Mouse (Mus musculus): ENCODE measurements at regions not wholly inside any gene's neighbourhood (a gene's known extent, or its start where the extent isn't known, plus 50 kb on each side); places are given as distances from the start of the nearest gene placed in this dataset.

DNA sequence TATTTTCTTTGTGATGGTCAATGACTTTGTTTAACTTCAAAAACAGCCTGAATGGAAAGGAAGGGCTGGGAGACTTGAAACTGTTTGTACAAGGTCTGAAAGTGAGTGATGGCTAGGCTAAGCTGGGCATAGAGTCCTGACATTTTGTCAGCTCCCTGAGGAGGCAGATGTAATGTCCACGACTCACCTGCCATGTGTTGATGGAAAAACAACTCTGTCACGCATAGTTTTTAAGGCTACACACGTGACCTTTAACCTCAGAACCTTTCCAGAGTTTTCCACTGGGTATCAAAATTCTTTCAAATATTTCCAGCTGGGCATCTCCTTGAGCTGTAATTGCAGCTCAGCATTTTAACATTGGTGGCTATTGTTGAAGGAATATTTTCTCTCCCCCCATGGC is 190.2 kb upstream of the Lrig1 start:
- no peak for ATAC-seq

DNA sequence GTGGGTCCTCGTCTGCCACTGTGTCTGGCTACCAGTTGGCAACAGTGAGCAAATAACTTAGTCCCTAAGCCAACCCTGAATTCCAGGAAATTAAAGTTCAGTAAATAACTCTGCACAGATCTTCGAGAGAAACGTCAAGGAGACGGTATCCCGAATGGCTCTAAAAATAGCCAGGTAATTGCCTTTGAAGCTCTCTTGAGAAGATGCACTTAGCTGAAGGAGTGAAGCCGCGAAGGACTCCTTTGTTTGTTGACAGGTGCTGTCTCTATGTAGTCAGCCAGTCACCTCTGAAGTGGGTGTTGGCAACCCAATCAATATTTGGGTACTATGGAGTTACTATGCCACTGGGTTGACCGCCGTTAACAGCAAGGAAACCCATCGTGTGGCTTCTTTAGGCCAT is 189.3 kb upstream of the Lrig1 start:
- ATAC-seq, result no peak

DNA sequence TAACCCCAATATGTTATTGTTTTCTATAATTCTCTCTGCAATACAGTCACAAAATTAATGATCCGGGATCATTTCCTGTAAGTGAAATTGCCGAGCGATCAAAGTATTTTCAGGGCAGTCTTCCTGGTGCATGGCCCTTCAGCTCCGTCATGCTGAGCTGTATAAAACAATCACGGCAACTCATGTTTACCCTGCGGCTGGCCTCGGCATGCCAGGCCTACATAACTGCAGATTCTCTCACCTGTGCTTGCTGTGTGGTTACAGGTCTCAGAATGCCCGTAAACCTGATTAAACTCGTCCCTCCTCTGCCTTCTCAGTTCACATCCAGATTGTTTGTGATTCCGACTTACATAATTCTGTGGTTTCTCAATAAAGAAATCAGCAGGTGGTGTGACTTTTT is 181.2 kb upstream of the Lrig1 start:
- no peak for ATAC-seq

- no peak for ATAC-seq
These were observed 175.9 kb upstream of the Lrig1 start for GRCm38 (mm10) chr6:94875841-94876240.

DNA sequence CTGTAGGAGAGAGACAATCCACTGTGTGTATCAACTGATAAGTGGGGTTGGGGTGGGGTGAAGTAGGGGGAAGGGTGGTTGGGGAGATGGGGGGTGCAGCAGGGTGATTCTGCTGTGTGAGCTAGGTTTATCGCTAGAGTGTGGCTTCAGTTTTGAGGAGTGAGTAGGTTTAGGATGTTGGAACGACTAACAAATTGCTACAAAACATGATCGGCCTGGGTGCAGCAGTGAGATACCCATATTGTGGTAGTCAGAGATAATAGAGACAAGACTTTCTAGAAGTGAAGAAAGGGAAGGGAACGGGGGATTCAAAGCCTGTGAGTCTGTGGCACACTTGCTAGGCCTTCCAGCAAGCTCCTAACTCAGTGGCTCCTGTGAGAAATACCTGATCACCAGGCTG is 175.1 kb upstream of the Lrig1 start:
- no peak for ATAC-seq

DNA sequence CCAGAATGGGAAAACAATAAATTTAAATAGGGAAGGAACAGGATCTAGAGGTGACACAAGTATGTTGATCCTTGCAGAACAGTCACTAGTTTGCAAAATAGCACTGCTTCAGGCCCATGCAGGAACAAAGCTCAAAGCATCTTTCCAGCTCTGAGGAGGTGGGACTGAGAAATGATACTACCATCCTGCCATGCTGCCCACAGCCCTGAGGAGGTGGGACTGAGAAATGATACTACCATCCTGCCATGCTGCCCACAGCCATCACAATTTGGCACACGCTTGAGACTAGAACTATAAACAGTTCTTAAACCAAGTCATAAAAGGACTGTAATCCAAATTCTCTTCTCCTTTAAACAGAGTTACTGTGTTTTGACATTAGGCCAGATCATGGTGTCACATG is 174.5 kb upstream of the Lrig1 start:
- ATAC-seq, result no peak

DNA sequence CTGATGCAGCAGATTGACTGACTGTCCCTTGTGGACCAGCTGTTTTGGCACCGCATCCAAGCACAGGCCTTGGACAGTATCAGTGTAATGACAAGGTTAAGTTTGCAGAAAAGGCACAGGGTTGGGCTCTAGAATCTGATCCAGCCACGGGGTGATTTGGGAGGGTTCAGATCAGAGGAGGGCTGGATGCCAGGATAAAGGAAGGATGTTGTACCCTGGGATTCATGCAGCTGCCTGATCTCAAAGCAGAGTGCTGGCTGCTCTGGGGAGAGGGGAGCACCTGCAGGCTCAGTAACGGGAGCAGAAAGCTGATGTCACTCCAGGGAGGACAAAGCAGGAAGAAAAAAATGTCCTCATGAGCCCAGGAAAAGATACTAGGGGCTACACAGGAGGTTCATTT is 168.0 kb upstream of the Lrig1 start:
- no peak for ATAC-seq

DNA sequence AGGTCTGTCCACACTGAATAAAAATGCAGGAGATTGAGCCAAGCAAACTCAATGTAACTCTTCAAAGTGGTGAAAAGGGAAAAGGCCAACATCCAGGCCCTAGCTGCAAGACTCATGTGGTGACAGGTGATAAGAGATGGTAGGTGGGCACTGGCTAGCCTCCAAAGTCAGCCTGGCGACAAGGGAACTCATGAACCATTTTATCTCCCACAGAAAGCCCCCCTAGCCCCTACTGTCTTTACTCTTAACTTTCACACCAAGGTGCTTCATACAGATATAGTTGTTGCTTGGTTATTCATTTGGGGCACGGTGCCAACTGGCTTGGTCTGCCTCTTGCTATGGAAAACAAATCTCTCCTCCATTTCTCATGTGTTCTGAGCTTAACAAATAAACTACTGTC is 165.5 kb upstream of the Lrig1 start:
- no peak for ATAC-seq

- ATAC-seq, result no peak
These were observed 158.2 kb upstream of the Lrig1 start for GRCm38 (mm10) chr6:94858121-94858621.

GRCm38 (mm10) chr6:94850121-94850520 is 150.2 kb upstream of the Lrig1 start:
- no peak for ATAC-seq

DNA sequence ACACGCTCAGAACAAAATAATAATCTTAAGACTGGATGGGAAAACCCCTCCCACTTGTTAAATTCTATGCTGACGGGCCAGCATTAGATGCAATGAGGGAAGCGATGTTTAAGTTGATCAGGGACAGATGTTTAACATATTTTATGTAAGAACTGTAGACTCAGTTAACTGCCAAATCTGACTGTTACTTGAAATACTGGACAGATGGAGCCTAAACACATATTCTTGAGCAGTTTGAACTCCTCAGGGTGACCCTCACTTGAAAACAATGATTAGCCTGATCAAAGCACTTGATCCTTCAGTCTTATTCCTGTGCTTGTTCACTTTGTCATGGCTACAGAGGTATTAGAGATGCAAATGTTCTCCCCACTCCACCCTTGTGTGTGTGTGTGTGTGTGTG is 149.6 kb upstream of the Lrig1 start:
- no peak for ATAC-seq

DNA sequence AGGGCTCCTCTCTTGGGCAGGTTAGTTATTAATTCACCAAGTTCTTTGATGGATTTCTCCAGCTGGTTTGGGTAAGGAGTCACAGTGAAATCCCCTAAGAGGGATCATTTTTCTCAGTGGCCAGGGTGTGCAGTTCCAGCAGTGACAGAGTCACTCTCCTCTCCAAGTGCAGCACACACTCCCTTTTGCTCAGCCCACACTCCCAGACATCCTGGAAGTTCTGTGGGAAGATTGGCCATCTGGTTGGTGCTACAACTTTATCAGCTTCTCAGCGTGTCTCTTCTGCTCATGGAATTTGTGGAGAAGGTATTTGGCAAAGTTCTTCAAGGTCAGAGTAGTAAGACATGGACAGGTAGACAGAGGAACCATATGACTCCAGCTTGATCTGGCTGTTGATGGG is 148.5 kb upstream of the Lrig1 start:
- no peak for ATAC-seq

- ATAC-seq, result no peak
These were observed 145.9 kb upstream of the Lrig1 start for GRCm38 (mm10) chr6:94845821-94846220.

- ATAC-seq, result no peak
These were observed 142.9 kb upstream of the Lrig1 start for GRCm38 (mm10) chr6:94842856-94843255.

GRCm38 (mm10) chr6:94841881-94842280 is 141.9 kb upstream of the Lrig1 start:
- no peak for ATAC-seq

DNA sequence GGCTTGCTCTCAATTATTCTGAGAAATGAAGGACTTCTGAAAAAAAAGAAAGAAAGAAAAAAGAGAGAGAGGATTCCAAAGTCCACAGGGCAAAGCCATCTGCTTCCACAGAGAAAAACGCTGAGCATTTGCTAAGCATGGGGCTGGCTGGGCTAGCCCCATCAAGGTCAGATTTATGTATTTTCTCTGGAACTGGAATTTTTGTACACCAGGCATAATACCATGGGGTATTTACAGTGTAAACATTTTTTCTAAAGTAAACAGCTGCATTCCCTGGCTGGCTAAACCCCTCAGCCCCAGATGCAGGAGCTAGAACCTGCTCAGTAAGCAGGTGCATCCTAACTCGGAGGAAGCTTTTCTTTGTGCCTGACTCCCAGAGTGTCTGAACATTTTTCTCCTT is 135.8 kb upstream of the Lrig1 start:
- ATAC-seq, result no peak

DNA sequence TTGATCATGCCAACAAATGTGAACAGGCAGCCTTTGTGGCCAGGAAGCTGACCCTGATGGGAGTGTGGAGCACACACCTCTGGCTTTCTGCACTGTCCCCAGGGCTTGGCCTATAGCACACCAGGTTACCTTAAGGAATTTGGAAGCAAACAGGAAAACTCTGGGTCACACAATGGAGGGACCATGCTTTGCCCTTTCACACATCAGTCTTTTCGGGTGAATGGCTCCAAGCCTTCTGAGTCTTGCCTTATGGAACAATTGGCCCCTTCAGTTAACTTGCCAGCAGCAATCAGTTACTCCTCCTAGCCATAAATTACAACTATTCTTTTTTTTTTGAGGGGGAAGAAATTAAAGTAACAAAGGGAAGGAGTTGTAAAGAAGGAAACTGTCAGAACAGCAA is 134.6 kb upstream of the Lrig1 start:
- ATAC-seq, result no peak

DNA sequence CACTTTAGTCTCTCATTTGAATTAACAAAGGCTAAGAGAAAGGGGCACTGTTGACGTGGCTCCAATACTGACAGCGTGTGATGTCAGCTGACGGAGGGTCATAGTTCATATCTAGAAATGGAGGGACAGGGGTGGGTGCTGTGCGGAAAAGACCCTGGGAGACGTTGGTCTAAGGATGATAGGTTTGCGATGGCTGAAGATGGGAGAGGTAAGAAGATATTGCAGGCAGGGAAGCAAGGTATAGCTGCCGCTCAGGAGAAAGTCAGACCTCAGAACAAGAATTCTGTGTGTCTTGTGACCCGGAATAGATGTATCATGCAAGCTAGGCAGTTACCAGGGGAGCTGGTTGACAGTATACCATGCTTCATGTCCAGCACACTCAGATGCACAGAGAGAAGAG is 130.8 kb upstream of the Lrig1 start:
- no peak for ATAC-seq

DNA sequence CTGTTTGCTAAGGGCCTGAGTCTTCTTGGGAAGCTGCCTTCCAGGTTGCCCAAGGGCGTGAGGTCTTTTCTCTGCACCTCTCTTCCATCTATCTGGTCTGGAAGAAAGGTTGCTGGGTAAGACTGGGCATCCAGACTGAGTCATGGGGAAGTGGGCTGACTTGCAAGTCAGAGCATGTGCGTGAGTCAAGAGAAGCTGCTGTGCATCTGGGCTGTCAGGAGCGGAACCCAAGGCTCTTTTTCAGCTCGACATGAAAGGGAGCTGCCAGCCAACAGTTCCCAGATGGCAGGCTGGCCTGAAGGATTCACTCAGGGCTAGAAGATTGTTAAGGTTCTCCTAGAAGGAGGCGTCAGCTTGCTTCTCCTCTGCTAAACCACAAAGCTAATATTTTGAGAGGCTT is 129.3 kb upstream of the Lrig1 start:
- no peak for ATAC-seq

DNA sequence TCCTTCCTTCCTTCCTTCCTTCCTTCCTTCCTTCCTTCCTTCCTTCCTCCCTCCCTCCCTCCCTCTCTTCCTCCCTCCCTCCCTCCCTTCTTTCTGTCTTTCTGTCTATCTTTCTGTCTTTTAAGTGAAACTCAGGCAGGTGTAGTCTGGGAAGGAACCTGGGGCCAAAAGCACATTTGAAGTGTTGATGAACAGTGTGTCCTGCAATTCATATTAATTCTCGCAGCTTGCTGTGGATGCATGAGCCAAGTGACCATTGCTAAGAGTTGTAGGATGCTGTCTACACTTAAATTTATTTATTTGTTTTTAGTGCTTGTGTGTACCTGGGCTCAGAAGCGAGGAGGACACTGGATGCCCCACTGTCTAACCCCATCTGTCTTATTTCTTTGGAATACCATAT is 126.7 kb upstream of the Lrig1 start:
- no peak for ATAC-seq

- ATAC-seq, result no peak
These were observed 118.3 kb upstream of the Lrig1 start for GRCm38 (mm10) chr6:94818220-94818619.

GRCm38 (mm10) chr6:94816161-94816560 is 116.2 kb upstream of the Lrig1 start:
- ATAC-seq, result no peak

GRCm38 (mm10) chr6:94814711-94815110 is 114.8 kb upstream of the Lrig1 start:
- ATAC-seq, result no peak

DNA sequence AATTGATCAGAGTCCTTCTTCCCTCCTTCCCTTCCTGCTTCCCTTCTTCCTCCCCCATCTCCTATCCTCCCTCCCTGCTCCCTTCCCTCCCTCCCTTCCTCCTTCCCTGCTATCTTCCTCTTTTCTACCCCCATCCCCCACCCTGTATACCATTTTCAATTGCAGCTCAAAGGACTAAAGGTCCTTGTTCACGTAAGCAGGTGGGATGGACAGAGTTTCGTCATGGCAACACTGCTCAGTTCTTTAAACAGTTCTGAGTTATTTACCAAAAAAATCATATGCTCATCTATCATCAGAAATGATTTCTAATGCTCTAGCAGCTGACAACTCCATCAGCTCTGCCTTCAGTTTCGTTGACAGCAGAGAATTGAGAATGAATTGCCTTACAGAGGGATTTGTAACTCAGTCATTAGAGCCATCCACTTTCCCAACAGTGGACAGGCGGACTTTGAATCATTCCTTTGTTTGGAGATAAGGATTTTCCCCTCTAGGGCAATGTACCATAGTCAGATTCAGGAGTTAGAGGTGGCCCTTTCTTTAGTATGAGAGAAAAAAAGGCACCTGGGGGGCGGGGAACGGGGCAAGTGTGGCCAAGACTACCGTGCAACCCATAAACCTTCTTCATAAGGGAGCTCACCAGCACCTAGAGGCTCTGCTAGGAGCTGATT is 113.7 kb upstream of the Lrig1 start:
- no peak for ATAC-seq

- ATAC-seq, result no peak
These were observed 111.9 kb upstream of the Lrig1 start for GRCm38 (mm10) chr6:94811846-94812245.
